Mouse (Mus musculus) heart, postnatal 14 days (tissue): ENCODE measurements around the gene Bpifa2. TPM values are rescaled to one million over a fixed set of nuclear protein-coding genes. Genes with fewer than 3 reads are reported as not detected.
"Not testable (repeated sequence)": the region's sequence is repeated elsewhere in the genome, so short reads cannot be mapped to it uniquely, and the experiment has no call there.

Experiments
- DNase-seq, 2 experiments: peaks; one replicate each; pipeline ENCODE4 v3.0.0; 2021 to 2022
- intact Hi-C: fragments of 180-260 bp; cut with DNase I; formaldehyde crosslinking; loops from one replicate; pipeline ENCODE4 v1.15.1; 2025
- long read RNA-seq, 2 experiments: library from polyadenylated mRNA; stranded (forward); transcript quantifications; one replicate each; pipeline ENCODE4 v2.0.0; 2021
- total RNA-seq, 2 experiments: library from RNA; stranded (reverse); gene quantifications; 2 replicates each; pipeline ENCODE4 v1.2.3; 2021

Bpifa2 gene
- total RNA-seq, result not detected
- long read RNA-seq, experiment 1, result 0 reads
- long read RNA-seq, experiment 2, result 0 reads

- intact Hi-C loops, result loop anchor here (10.0 kb wide), 1 partner anchor 147 kb away; no protein-coding TSS in a partner anchor
- no peak for DNase-seq
These were observed at the start of gene Bpifa2 for GRCm38 (mm10) chr2:154007965-154008364. Bpifa2 (plus strand) TSS chr2:154008265.

GRCm38 (mm10) chr2:153962821-153963331 lies 45.2 kb upstream of the Bpifa2 start:
- intact Hi-C loops, result no loop called here
- no peak for DNase-seq

GRCm38 (mm10) chr2:153963334-153963733 lies 44.7 kb upstream of the Bpifa2 start:
- intact Hi-C loops, result no loop called here

DNA sequence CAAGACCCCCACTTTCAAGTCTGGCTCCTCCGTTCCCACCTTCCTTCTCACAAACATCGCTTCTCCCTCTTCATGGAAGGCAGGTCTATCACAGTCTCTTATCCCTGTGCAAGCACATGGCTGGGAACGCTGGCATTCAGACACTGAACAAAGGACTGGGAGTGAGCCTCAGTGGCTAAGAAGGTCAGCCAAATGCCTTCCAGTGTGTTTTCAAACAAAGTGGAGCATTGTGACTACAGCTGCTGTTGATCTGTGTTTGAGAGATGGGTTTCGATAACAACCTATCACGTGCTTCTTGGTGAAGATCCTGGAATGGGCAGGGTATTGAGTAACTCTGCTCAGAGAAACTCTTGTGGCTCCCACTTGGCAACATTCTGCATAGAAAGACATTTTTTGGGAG lies 37.8 kb upstream of the Bpifa2 start:
- intact Hi-C loops, result no loop called here
- DNase-seq, result no peak

More at GRCm38 (mm10) chr2:153963334-153963733, 44.7 kb upstream of the Bpifa2 start:
- DNase-seq, result no peak

GRCm38 (mm10) chr2:153974582-153974981 lies 33.5 kb upstream of the Bpifa2 start, which contains the start of gene Bpifa6:
Bpifa6 (plus strand) TSS chr2:153974945.
- intact Hi-C loops, result no loop called here
- DNase-seq, result no peak

GRCm38 (mm10) chr2:153995770-153996169 lies 12.3 kb upstream of the Bpifa2 start:
- peak; percentile 76 to 88 for DNase-seq
- intact Hi-C loops, result no loop called here

DNA sequence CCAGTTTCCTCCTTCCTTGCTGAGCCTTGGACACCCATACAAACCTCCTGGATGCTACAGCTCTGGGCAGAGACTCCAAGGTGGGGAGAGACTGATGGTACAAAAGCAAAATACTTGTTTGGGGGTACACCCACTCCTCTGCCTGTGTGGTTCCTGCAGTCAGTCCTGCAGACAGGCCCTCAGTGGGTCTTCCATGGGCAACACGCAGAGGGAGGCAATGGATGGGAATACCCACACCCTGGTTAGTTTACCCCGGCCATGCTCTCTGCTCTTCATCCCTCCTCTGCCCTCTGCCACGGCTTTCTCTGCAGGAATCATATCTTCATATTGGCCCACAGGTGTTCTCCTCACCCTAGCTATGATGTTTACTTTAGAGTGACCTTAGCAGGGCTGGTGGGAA lies 7.6 kb upstream of the Bpifa2 start:
- DNase-seq, result no peak
- intact Hi-C loops, result loop anchor here (10.0 kb wide), 1 partner anchor 154 kb away; no protein-coding TSS in a partner anchor

- intact Hi-C loops, result loop anchor here (10.0 kb wide), 1 partner anchor 154 kb away; no protein-coding TSS in a partner anchor
- DNase-seq, result no peak
These were observed 7.0 kb upstream of the Bpifa2 start for GRCm38 (mm10) chr2:154001056-154001455.

DNA sequence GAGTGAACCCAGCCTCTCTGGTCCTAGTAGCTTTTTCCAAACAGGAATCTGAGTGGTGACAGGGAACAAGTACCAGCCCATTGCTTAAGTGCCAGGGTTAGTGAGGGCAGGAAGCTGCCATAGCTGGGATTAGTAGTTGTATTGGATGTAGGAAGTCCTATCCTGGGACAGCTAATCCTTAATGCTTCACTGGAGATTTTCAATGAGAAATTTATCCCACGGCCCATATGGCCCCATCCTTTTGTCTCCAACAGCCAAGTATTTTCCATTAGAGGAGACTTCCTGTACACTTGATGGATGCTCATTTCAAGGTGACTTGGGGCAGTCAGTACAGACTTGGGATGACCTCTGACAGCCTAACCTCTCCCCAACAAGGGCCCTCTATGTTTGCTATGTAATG lies 3.6 kb upstream of the Bpifa2 start:
- intact Hi-C loops, result loop anchor here (10.0 kb wide), 1 partner anchor 150 kb away; no protein-coding TSS in a partner anchor

DNA sequence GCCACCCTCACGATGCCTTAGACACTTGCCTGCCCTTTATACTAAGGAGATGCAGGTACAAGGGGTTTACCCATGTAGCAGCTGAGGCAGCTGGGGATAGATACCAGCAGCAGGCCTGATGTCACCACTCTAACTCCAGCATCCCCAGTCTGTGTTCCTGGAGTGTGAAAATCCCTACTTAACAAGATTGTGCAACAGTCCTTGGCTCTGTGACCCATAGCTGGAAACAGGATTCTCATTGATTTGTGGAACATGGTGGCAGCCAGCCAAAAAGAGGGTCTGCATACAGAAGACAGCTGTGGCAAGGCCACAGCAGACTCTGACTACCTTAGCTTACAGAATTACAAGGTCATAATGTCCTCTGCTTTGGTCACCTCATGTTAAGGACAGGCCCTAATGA lies 3.0 kb upstream of the Bpifa2 start:
- intact Hi-C loops, result loop anchor here (10.0 kb wide), 1 partner anchor 150 kb away; no protein-coding TSS in a partner anchor
- DNase-seq, result no peak

More for the DNA sequence above, 3.6 kb upstream of the Bpifa2 start:
- no peak for DNase-seq

DNA sequence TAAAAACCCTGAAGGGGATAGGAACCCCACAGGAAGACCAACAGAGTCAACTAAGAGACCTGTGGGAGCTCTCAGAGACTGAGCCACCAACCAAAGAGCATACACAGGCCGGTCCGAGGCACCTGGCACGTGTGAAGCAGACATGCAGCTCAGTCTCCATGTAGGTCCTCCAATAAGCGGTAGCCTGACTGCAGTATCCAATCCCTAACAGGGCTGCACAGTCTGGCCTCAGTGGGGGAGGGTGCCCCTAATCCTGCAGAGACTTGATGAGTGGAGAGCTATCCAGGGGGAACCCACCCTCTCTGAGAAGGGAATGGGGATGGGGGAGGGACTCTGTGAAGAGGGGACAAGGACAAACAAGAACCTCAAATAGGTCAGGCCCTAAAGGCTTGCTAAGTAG lies 2.3 kb upstream of the Bpifa2 start:
- no peak for DNase-seq

GRCm38 (mm10) chr2:154006331-154006730 lies 1.7 kb upstream of the Bpifa2 start:
- intact Hi-C loops, result loop anchor here (10.0 kb wide), 1 partner anchor 148 kb away; no protein-coding TSS in a partner anchor

More for the DNA sequence above, 2.3 kb upstream of the Bpifa2 start:
- intact Hi-C loops, result loop anchor here (10.0 kb wide), 1 partner anchor 149 kb away; no protein-coding TSS in a partner anchor

DNA sequence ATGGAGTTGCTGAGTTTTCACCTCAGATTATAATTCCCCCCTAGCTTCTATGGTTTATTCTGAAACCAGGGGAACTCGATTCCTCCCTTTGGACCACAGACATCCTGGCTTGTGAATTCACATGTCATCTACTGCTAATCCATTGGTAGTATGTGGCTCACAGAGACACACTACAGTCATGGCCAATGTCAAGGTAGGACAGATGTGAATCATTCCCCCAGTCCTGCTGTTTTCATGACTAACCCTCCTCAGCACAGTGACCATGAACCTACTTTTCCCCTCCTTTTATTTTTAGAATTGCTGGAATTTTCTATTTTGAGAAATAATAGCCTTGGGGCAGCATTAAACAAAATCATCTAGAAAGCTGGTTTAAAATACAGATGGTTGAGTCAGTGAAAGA lies 684 bp upstream of the Bpifa2 start:
- no peak for DNase-seq
- intact Hi-C loops, result loop anchor here (10.0 kb wide), 1 partner anchor 147 kb away; no protein-coding TSS in a partner anchor

More at GRCm38 (mm10) chr2:154006331-154006730, 1.7 kb upstream of the Bpifa2 start:
- DNase-seq, result no peak

DNA sequence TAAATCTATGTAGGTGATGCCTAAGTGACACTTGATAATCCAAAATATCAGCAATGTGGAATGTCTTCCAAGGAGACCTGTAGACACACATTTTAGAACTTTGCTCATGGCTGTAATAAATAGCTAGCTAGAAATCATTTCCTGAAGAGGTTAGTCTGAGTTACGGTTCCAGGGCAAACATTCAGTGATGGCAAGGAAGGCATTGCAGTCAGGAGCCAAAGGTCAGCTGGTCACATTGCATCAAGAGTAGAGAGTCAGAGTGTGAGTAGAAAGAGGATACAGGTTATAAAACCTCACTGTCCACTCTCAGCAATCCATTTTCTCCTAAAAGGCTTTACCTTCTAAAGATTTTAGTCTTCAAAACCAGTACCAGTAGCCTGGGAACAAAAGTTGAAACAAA lies 9.9 kb downstream of the Bpifa2 start:
- DNase-seq, result no peak
- intact Hi-C loops, result no loop called here

GRCm38 (mm10) chr2:154024676-154025075 lies 16.6 kb downstream of the Bpifa2 start:
- intact Hi-C loops, DNase-seq: not testable (repeated sequence)

DNA sequence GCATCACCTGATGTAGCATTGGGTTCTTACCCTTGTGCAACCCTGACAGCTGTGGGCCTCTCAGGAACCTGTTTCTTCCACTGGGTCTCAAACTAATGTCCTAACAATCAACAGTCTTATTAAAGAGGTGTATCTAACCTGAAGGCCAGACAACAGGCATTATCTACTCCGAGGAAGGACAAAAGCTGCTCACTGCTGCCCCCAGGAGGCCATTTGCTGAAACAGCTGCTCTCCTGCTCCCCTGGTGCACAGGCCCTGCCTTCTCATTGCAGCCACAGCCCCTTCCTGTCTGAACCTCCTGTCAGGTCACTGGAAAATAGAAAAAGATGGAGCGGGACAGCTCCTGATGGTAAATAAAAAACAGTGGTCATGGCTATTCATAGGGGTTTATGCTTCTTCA lies 30.9 kb downstream of the Bpifa2 start:
- DNase-seq, result peak; percentile 8 to 16
- intact Hi-C loops, result no loop called here

GRCm38 (mm10) chr2:154044743-154045142 lies 36.7 kb downstream of the Bpifa2 start:
- no peak for DNase-seq
- intact Hi-C loops, result loop anchor here (5.0 kb wide), 1 partner anchor 113 kb away; no protein-coding TSS in a partner anchor

GRCm38 (mm10) chr2:154058690-154059089 lies 50.6 kb downstream of the Bpifa2 start:
- no peak for DNase-seq
- intact Hi-C loops, result no loop called here
